Mouse (Mus musculus) C2C12 (cell line): Measurements from ENCODE around the gene Rock2. TPM values are rescaled to one million over a fixed set of nuclear protein-coding genes. Genes with fewer than 3 reads are reported as not detected.

Source experiments
- H3K27me3 ChIP-seq: one replicate; pipeline ENCODE4 v1.6.1; 2011; ENCODE audit not compliant: control insufficient read depth, insufficient read depth, insufficient read length
- H3K36me3 ChIP-seq: one replicate; pipeline ENCODE4 v1.6.1; 2011; ENCODE audit not compliant: control insufficient read depth, insufficient read depth
- H3K4me3 ChIP-seq: one replicate; pipeline ENCODE4 v1.5.1; 2011; ENCODE audit warnings: mild to moderate bottlenecking, control low read depth; ENCODE audit not compliant: poor library complexity, insufficient read depth, severe bottlenecking
- H3K79me2 ChIP-seq: one replicate; pipeline ENCODE4 v1.6.1; 2011; ENCODE audit not compliant: control insufficient read depth, insufficient read depth
- H3K79me3 ChIP-seq: one replicate; pipeline ENCODE4 v1.6.1; 2011; ENCODE audit warnings: low read depth, control low read depth
- H3ac ChIP-seq: one replicate; pipeline ENCODE3; 2011; ENCODE audit warnings: low read depth; ENCODE audit not compliant: control insufficient read depth, insufficient read length
- CEBPB ChIP-seq: IDR thresholded peaks from one replicate; pipeline ENCODE4 v1.6.1; 2011; ENCODE audit warnings: low read depth, mild to moderate bottlenecking, control low read depth, moderate library complexity
- CTCF ChIP-seq: IDR thresholded peaks from one replicate; pipeline ENCODE4 v1.5.1; 2011; ENCODE audit not compliant: control insufficient read depth, insufficient read depth, insufficient read length
- FOSL1 ChIP-seq: IDR thresholded peaks from one replicate; pipeline ENCODE4 v1.8.0; 2011; ENCODE audit warnings: mild to moderate bottlenecking, low read length; ENCODE audit not compliant: poor library complexity, insufficient read depth, severe bottlenecking
- MAX ChIP-seq: IDR thresholded peaks from one replicate; pipeline ENCODE4 v1.6.1; 2011; ENCODE audit warnings: mild to moderate bottlenecking, control low read depth
- MYOD1 ChIP-seq: IDR thresholded peaks from one replicate; pipeline ENCODE4 v1.6.1; 2011; ENCODE audit warnings: low read depth; ENCODE audit not compliant: control insufficient read depth, insufficient read length
- MYOG ChIP-seq: IDR thresholded peaks from one replicate; pipeline ENCODE4 v1.6.1; 2011; ENCODE audit not compliant: control insufficient read depth, insufficient read length; ENCODE audit errors: extremely low read depth
- USF1 ChIP-seq: IDR thresholded peaks from one replicate; pipeline ENCODE4 v1.6.1; 2011; ENCODE audit warnings: low read depth, mild to moderate bottlenecking, control low read depth, moderate library complexity
- polyA plus RNA-seq: library from polyadenylated mRNA; unstranded; fragments of >200 nt; fragmentation: generic; extraction: Trizol; gene quantifications from one replicate; pipeline ENCODE4 v1.2.1, GENCODE M21; 2012; ENCODE audit warnings: missing spikeins

Gene Rock2
- polyA plus RNA-seq, 1 experiment, result 15.9 TPM

DNA sequence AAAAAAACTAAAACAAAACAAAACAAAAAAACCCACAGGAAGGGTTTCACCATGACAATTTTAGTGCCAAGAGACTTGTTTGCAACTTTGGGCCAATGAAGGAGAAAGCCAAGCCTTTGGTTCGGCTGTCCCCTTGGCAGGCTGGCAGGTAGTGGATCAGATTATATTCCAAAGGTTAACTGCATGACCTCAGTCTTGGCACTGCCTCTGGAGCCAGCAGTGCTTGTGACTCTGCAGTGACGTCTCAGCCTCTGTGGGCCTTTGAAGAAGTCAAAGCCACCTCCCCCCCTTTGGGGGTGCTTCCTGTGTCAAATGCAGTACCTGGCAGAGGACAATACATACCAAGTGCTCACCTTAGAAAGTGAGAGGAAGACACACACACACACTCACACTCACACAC is 20.6 kb upstream of the Rock2 start:
- TF ChIP-seq MAX (no peak), MYOG (no peak), FOSL1 (no peak), USF1 (no peak), CEBPB (no peak), CTCF (no peak), MYOD1 (no peak)
- Histone ChIP-seq H3K36me3 (no peaks in the 10 kb centered on the region), H3K79me2 (no peaks in the 10 kb centered on the region), H3ac (no peak overlapping the region), H3K4me3 (no peak overlapping the region), H3K79me3 (no peaks in the 10 kb centered on the region), H3K27me3 (no peaks in the 10 kb centered on the region)

DNA sequence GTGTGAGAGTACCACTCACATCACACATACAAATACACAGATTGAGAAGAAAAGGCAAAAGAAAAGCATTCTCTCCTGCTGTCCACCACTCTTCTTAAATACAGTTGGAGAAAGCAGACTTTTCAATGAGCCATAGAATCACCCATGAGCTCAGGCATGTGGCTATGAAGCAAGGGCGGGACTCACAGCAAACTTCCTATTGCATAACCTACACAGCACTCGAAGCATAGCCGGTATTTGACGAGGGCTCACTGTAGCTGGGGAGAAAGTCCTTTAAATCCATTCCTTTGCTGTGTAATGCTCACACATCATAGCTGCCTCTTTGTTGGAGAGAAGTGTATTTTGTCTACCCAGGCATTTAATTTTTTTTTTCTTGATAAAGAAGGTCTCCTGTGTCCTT is 19.4 kb upstream of the Rock2 start:
- Histone ChIP-seq H3K27me3 (no peaks in the 10 kb centered on the region), H3K79me2 (no peaks in the 10 kb centered on the region), H3ac (no peak overlapping the region), H3K4me3 (no peak overlapping the region), H3K79me3 (no peaks in the 10 kb centered on the region), H3K36me3 (no peaks in the 10 kb centered on the region)
- peak; percentile 32 for TF ChIP-seq CEBPB
- TF ChIP-seq MAX, result no peak

DNA sequence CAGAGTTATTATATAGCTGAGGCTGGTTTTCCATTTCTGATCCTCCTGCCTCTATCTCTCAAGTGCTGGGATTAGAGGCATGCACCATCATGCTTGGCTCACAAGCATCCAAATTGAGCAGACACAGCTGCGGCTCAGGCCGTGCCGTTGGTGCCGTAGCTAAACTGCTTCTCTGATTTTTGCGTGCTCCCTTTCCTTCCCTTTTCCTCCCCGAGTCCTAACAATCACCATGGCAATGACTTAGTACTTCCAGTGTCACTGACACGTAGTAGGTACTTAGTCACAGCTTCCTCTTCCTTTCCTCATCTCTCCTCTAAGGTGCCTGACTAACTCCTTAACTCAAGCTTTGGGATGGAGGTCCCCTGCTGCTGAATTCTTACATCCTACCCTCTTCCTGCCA is 19.0 kb upstream of the Rock2 start:
- TF ChIP-seq USF1 (no peak), MYOD1 (no peak), MYOG (no peak), CEBPB (no peak), CTCF (no peak), MAX (no peak), FOSL1 (no peak)
- H3K79me3 ChIP-seq, result no peaks in the 10 kb centered on the region
- no peak overlapping the region for H3ac ChIP-seq
- H3K4me3 ChIP-seq, result no peak overlapping the region
- H3K27me3 ChIP-seq, result no peaks in the 10 kb centered on the region
- H3K36me3 ChIP-seq, result no peaks in the 10 kb centered on the region
- H3K79me2 ChIP-seq, result no peaks in the 10 kb centered on the region

DNA sequence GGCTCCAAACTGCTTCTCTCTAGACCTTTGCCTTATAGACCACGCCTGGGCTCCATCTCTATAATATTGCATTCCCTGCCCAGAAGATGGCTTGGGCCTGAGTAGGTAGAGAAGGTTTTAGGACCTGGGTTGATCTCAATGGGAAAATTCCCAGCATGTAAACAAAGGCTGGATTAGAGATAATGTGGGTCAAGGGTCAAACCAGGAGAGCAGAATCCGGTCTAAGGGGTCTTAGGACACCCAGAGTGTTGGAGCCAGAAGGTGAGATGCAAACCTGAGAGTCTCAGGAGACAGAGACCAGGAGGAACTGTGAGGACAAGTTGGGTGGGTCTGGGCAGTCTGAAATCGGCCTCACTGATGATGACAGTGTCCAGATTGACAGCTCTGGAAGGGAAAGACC is 18.0 kb upstream of the Rock2 start:
- H3K27me3 ChIP-seq, result no peaks in the 10 kb centered on the region
- H3ac ChIP-seq, result no peak overlapping the region
- H3K79me2 ChIP-seq, result no peaks in the 10 kb centered on the region
- no peaks in the 10 kb centered on the region for H3K36me3 ChIP-seq
- H3K4me3 ChIP-seq, result no peak overlapping the region
- TF ChIP-seq CEBPB, result no peak
- TF ChIP-seq MAX, result no peak
- no peak for TF ChIP-seq CTCF
- TF ChIP-seq MYOD1, result no peak
- no peak for TF ChIP-seq MYOG
- TF ChIP-seq USF1, result no peak
- TF ChIP-seq FOSL1, result no peak
- no peaks in the 10 kb centered on the region for H3K79me3 ChIP-seq

DNA sequence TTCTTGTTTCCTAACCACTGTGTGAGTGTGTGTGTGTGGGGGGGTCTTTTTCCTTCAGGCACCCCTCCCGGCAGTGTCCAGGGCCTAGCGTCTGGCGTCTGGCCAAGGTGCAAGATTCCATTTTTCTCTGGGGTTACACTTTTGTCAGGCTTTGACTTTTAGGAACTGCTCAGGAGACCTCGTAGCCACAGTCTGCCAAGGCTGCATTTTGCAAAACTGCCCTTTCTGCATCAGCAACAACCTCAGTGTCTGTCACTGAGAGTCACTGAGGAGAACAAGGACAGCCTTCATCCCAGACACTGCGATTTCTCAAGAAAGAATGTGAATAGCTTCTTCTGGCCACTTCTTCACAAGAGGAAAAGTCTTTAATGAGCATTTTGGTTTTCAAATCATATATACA is 17.6 kb upstream of the Rock2 start:
- Histone ChIP-seq H3ac (no peak overlapping the region), H3K4me3 (no peak overlapping the region)
- TF ChIP-seq CTCF (no peak), MAX (no peak), USF1 (no peak), FOSL1 (no peak), CEBPB (no peak), MYOG (no peak), MYOD1 (no peak)

DNA sequence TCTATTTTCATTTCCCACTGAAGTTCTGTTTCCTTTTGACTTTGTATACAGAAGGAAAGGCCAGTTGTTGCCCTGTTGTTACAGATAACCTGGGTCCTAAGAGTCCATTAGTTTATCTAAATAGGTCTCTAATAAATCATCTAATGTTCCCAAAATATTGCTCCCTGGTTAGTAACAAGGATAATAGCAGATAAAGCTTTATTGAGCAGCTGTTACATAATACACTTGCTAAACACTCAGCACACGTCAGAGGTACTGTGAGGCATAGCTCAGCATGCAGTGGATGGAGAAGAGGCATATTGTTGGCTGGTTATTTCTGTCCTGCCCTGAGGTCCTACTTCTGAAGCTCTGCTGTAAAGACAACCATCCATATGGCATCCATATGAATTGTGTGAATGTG is 17.0 kb upstream of the Rock2 start:
- TF ChIP-seq CTCF, result no peak
- no peak for TF ChIP-seq USF1
- TF ChIP-seq CEBPB, result no peak
- TF ChIP-seq MYOG, result no peak
- TF ChIP-seq MYOD1, result no peak
- no peak for TF ChIP-seq FOSL1
- TF ChIP-seq MAX, result no peak
- no peak overlapping the region for H3ac ChIP-seq
- no peaks in the 10 kb centered on the region for H3K79me2 ChIP-seq
- no peaks in the 10 kb centered on the region for H3K36me3 ChIP-seq
- H3K79me3 ChIP-seq, result no peaks in the 10 kb centered on the region
- H3K27me3 ChIP-seq, result no peaks in the 10 kb centered on the region
- H3K4me3 ChIP-seq, result no peak overlapping the region

More for the DNA sequence above, 17.6 kb upstream of the Rock2 start:
- no peaks in the 10 kb centered on the region for H3K27me3 ChIP-seq
- no peaks in the 10 kb centered on the region for H3K79me2 ChIP-seq
- H3K79me3 ChIP-seq, result no peaks in the 10 kb centered on the region
- no peaks in the 10 kb centered on the region for H3K36me3 ChIP-seq
